Mouse (Mus musculus): Measurements from ENCODE around the gene Hcn2. TPM values are rescaled to one million over a fixed set of nuclear protein-coding genes. Genes with fewer than 3 reads are reported as not detected.

Gene Hcn2
- polyA plus RNA-seq, 1 experiment from 2014 or later = 0.23 TPM

- Histone ChIP-seq H3K4me1 (replicated peaks) (no peaks in the 10 kb centered on the region), H3K9ac (no peak overlapping the region), H3K27me3 (replicated peaks) (no peaks in the 10 kb centered on the region; the same call in 1 of the 2 replicates), H3K36me3 (peaks cover 93% of the 10 kb centered on the region), H3K9me3 (peaks cover 22% of the 10 kb centered on the region), H3K4me2 (replicated peaks) (no peak overlapping the region), H3K27ac (no peak overlapping the region), H3K4me3 (replicated peaks) (no peak overlapping the region)
- WGBS = 98% methylated on average over 28 of the region's 28 CpGs
- no peak for ATAC-seq
These were observed 22.8 kb downstream of the Hcn2 start for GRCm38 (mm10) chr10:79739234-79739633.

GRCm38 (mm10) chr10:79740863-79741262, 24.4 kb downstream of the Hcn2 start:
- Histone ChIP-seq H3K27ac (no peak overlapping the region), H3K9me3 (peaks cover 22% of the 10 kb centered on the region), H3K27me3 (replicated peaks) (no peaks in the 10 kb centered on the region; the same call in 1 of the 2 replicates), H3K4me2 (replicated peaks) (no peak overlapping the region), H3K4me3 (replicated peaks) (no peak overlapping the region), H3K36me3 (peaks cover 78% of the 10 kb centered on the region), H3K4me1 (replicated peaks) (peaks cover 6% of the 10 kb centered on the region; the same call in 1 of the 2 replicates), H3K9ac (no peak overlapping the region)
- ATAC-seq = no peak
- 79% methylated on average over 11 of the region's 11 CpGs for WGBS

- H3K4me3 ChIP-seq (replicated peaks) = no peak overlapping the region
- no peak overlapping the region for H3K4me2 ChIP-seq (replicated peaks)
- peaks cover 55% of the 10 kb centered on the region for H3K36me3 ChIP-seq
- 91% methylated on average over 11 of the region's 11 CpGs for WGBS
- no peak for ATAC-seq
- H3K4me1 ChIP-seq (replicated peaks) = peaks cover 12% of the 10 kb centered on the region; the same call in 1 of the 2 replicates
- no peaks in the 10 kb centered on the region for H3K27me3 ChIP-seq (replicated peaks)
- peaks cover 22% of the 10 kb centered on the region for H3K9me3 ChIP-seq
- H3K9ac ChIP-seq = no peak overlapping the region
- H3K27ac ChIP-seq = no peak overlapping the region
These were observed 26.7 kb downstream of the Hcn2 start for GRCm38 (mm10) chr10:79743161-79743560.

- Histone ChIP-seq H3K36me3 (peaks cover 49% of the 10 kb centered on the region), H3K4me1 (replicated peaks) (peaks cover 12% of the 10 kb centered on the region; the same call in 1 of the 2 replicates), H3K27ac (no peak overlapping the region), H3K9me3 (peaks cover 18% of the 10 kb centered on the region), H3K9ac (no peak overlapping the region), H3K27me3 (replicated peaks) (no peaks in the 10 kb centered on the region), H3K4me2 (replicated peaks) (no peak overlapping the region), H3K4me3 (replicated peaks) (no peak overlapping the region)
- 93% methylated on average over 15 of the region's 15 CpGs for WGBS
- ATAC-seq = no peak
These were observed 27.4 kb downstream of the Hcn2 start for GRCm38 (mm10) chr10:79743650-79744365.

- Histone ChIP-seq H3K36me3 (peaks cover 33% of the 10 kb centered on the region), H3K4me3 (replicated peaks) (peak overlapping the region; percentile 52), H3K27ac (no peak overlapping the region), H3K4me1 (replicated peaks) (peaks cover 12% of the 10 kb centered on the region; the same call in 1 of the 2 replicates), H3K9me3 (peaks cover 7% of the 10 kb centered on the region), H3K27me3 (replicated peaks) (no peaks in the 10 kb centered on the region), H3K4me2 (replicated peaks) (peak overlapping the region; percentile 56), H3K9ac (no peak overlapping the region)
- peak; percentile 20; the same call in 1 of the 2 replicates for ATAC-seq
- WGBS = 91% methylated on average over 3 of the region's 3 CpGs
These were observed 29.0 kb downstream of the Hcn2 start for GRCm38 (mm10) chr10:79745411-79745810.

GRCm38 (mm10) chr10:79745898-79746773, 29.7 kb downstream of the Hcn2 start, which contains the start of gene Polrmt:
Gene Polrmt, minus strand, starts transcription at chr10:79746581.
- Histone ChIP-seq H3K4me1 (replicated peaks) (peaks cover 12% of the 10 kb centered on the region; the same call in 1 of the 2 replicates), H3K9ac (peak within 1 kb of the TSS; percentile 53), H3K27ac (no peak within 1 kb of the TSS), H3K27me3 (replicated peaks) (no peaks in the 10 kb centered on the region), H3K36me3 (peaks cover 26% of the 10 kb centered on the region), H3K4me3 (replicated peaks) (peak within 1 kb of the TSS; percentile 52), H3K9me3 (peaks cover 3% of the 10 kb centered on the region), H3K4me2 (replicated peaks) (peak within 1 kb of the TSS; percentile 57)
- ATAC-seq = peak; percentile 98
- WGBS = 2% methylated on average over 38 of the region's 38 CpGs

GRCm38 (mm10) chr10:79746774-79747151, 30.3 kb downstream of the Hcn2 start:
- Histone ChIP-seq H3K9me3 (no peaks in the 10 kb centered on the region), H3K9ac (peak overlapping the region; percentile 39; the same call in 1 of the 2 replicates), H3K4me3 (replicated peaks) (no peak overlapping the region; the same call in 1 of the 2 replicates), H3K4me2 (replicated peaks) (peak overlapping the region; percentile 57), H3K27me3 (replicated peaks) (no peaks in the 10 kb centered on the region), H3K36me3 (peaks cover 19% of the 10 kb centered on the region), H3K27ac (no peak overlapping the region), H3K4me1 (replicated peaks) (peaks cover 12% of the 10 kb centered on the region; the same call in 1 of the 2 replicates)
- peak; percentile 72 for ATAC-seq
- 20% methylated on average over 6 of the region's 6 CpGs for WGBS

GRCm38 (mm10) chr10:79748496-79748895, 32.1 kb downstream of the Hcn2 start:
- Histone ChIP-seq H3K4me1 (replicated peaks) (peaks cover 12% of the 10 kb centered on the region; the same call in 1 of the 2 replicates), H3K9me3 (no peaks in the 10 kb centered on the region), H3K27me3 (replicated peaks) (no peaks in the 10 kb centered on the region), H3K4me2 (replicated peaks) (no peak overlapping the region), H3K9ac (no peak overlapping the region), H3K36me3 (peaks cover 4% of the 10 kb centered on the region; the same call in 1 of the 2 replicates), H3K27ac (no peak overlapping the region), H3K4me3 (replicated peaks) (no peak overlapping the region)
- 85% methylated on average over 6 of the region's 6 CpGs for WGBS
- ATAC-seq = no peak

- H3K4me3 ChIP-seq (replicated peaks) = peak within 1 kb of the TSS; percentile 29
- H3K27me3 ChIP-seq (replicated peaks) = no peaks in the 10 kb centered on the region
- no peak within 1 kb of the TSS for H3K27ac ChIP-seq
- peak within 1 kb of the TSS; percentile 65 for H3K4me2 ChIP-seq (replicated peaks)
- ATAC-seq = peak; percentile 86
- WGBS = 1% methylated on average over 36 of the region's 36 CpGs
- H3K9ac ChIP-seq = peak within 1 kb of the TSS; percentile 43
- H3K4me1 ChIP-seq (replicated peaks) = peaks cover 9% of the 10 kb centered on the region
- H3K9me3 ChIP-seq = no peaks in the 10 kb centered on the region
- peaks cover 21% of the 10 kb centered on the region for H3K36me3 ChIP-seq
These were observed 38.6 kb downstream of the Hcn2 start, which contains the start of gene Fgf22 for GRCm38 (mm10) chr10:79754856-79755516. Gene Fgf22, plus strand, starts transcription at chr10:79755076.

- Histone ChIP-seq H3K4me1 (replicated peaks) (peaks cover 9% of the 10 kb centered on the region), H3K36me3 (peaks cover 30% of the 10 kb centered on the region), H3K4me2 (replicated peaks) (no peak overlapping the region), H3K27me3 (replicated peaks) (no peaks in the 10 kb centered on the region), H3K9me3 (no peaks in the 10 kb centered on the region), H3K9ac (no peak overlapping the region), H3K4me3 (replicated peaks) (no peak overlapping the region), H3K27ac (no peak overlapping the region)
- WGBS = 80% methylated on average over 3 of the region's 3 CpGs
- ATAC-seq = no peak
These were observed 39.4 kb downstream of the Hcn2 start for GRCm38 (mm10) chr10:79755854-79756253.

- no peak for ATAC-seq
- peaks cover 38% of the 10 kb centered on the region for H3K36me3 ChIP-seq
- no peaks in the 10 kb centered on the region for H3K9me3 ChIP-seq
- 89% methylated on average over 24 of the region's 24 CpGs for WGBS
- H3K27ac ChIP-seq = no peak overlapping the region
- H3K4me3 ChIP-seq (replicated peaks) = no peak overlapping the region
- H3K27me3 ChIP-seq (replicated peaks) = no peaks in the 10 kb centered on the region
- peaks cover 9% of the 10 kb centered on the region for H3K4me1 ChIP-seq (replicated peaks)
- H3K9ac ChIP-seq = no peak overlapping the region
- H3K4me2 ChIP-seq (replicated peaks) = no peak overlapping the region
These were observed 40.2 kb downstream of the Hcn2 start for GRCm38 (mm10) chr10:79756660-79757059.

All from intestine, embryonic 15.5 days (tissue).